Mouse (Mus musculus) cerebellum, postnatal 10 days (tissue): ENCODE measurements at regions not wholly inside any gene's neighbourhood (a gene's known extent, or its start where the extent isn't known, plus 50 kb on each side); places are given as distances from the start of the nearest gene placed in this dataset.

Source experiments
- DNase-seq, 2 experiments: peaks; one replicate each; pipeline ENCODE4 v3.0.0; 2021; ENCODE audit warnings: mixed read lengths in 2 of 2

DNA sequence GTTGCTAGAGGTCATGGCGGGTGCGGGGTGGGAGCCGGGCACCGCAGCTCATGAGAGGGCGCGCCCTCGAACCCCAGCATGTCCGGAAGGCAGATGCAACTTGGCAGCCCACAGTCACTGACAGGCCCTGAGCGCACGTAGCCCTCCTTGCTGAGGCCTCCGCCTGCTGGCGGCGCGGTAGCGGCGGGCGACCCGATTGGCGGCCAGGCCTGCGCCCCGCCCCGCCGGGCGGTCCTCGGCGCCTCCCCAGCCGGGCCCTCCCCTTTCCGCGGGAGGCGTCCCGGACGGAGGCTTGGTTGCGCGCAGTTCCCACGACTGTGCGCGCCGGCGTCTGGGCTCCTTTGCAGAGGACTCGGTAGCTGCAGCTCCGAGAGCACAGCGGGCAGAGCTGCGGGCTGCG, 301.9 kb downstream of the Hpcal1 start:
- DNase-seq = peak; percentile 1 to 8

- peak in 1 of 2 experiments; percentile 0 for DNase-seq
These were observed 302.7 kb downstream of the Hpcal1 start for GRCm38 (mm10) chr12:17993368-17993767.
